Mouse (Mus musculus): ENCODE data around the gene Kcns1. TPM values are rescaled to one million over a fixed set of nuclear protein-coding genes. Genes with fewer than 3 reads are reported as not detected.

The Kcns1 gene
- polyA plus RNA-seq, 1 experiment from 2014 or later = 1.1 TPM

- WGBS = 94% methylated on average over 2 of the region's 2 CpGs
- no peak for ATAC-seq (ENCODE audit: low read depth)
- H3K36me3 ChIP-seq (ENCODE audit: control insufficient read depth, insufficient read depth, low read length) = 0 out of 2 replicates have a peak, but pooled peaks cover 3% of the 10 kb centered on the region
- no peaks in the 10 kb centered on the region for H3K27me3 ChIP-seq (ENCODE audit: control insufficient read depth, insufficient read depth, low read length)
- no peak overlapping the region for H3K9ac ChIP-seq (replicated peaks; ENCODE audit: low read depth, low read length)
- H3K4me2 ChIP-seq (ENCODE audit: low read depth, low read length) = no peak overlapping the region
- H3K4me1 ChIP-seq (ENCODE audit: control insufficient read depth, insufficient read depth, low read length) = no peaks in the 10 kb centered on the region
- H3K4me3 ChIP-seq (ENCODE audit: low read depth, low read length) = no peak overlapping the region
- H3K27ac ChIP-seq (ENCODE audit: low read depth, low read length) = no peak overlapping the region
- H3K9me3 ChIP-seq (ENCODE audit: control insufficient read depth, low read length) = no peaks in the 10 kb centered on the region
These were observed 12.1 kb downstream of the Kcns1 start for GRCm38 (mm10) chr2:164158838-164159237.

GRCm38 (mm10) chr2:164156158-164156557 lies 14.8 kb downstream of the Kcns1 start:
- H3K4me1 ChIP-seq (ENCODE audit: control insufficient read depth, insufficient read depth, low read length) = no peaks in the 10 kb centered on the region
- 93% methylated on average over 7 of the region's 7 CpGs for WGBS
- H3K36me3 ChIP-seq (ENCODE audit: control insufficient read depth, insufficient read depth, low read length) = peaks cover 26% of the 10 kb centered on the region; the same call in 1 of the 2 replicates
- no peaks in the 10 kb centered on the region for H3K9me3 ChIP-seq (ENCODE audit: control insufficient read depth, low read length)
- H3K27ac ChIP-seq (ENCODE audit: low read depth, low read length) = no peak overlapping the region
- no peak overlapping the region for H3K4me2 ChIP-seq (ENCODE audit: low read depth, low read length)
- no peak overlapping the region for H3K4me3 ChIP-seq (ENCODE audit: low read depth, low read length)
- H3K27me3 ChIP-seq (ENCODE audit: control insufficient read depth, insufficient read depth, low read length) = no peaks in the 10 kb centered on the region
- ATAC-seq (ENCODE audit: low read depth) = no peak
- no peak overlapping the region for H3K9ac ChIP-seq (replicated peaks; ENCODE audit: low read depth, low read length)

- Histone ChIP-seq H3K9ac (replicated peaks; ENCODE audit: low read depth, low read length) (no peak overlapping the region), H3K4me1 (ENCODE audit: control insufficient read depth, insufficient read depth, low read length) (0 out of 2 replicates have a peak, but pooled peaks cover 3% of the 10 kb centered on the region), H3K36me3 (ENCODE audit: control insufficient read depth, insufficient read depth, low read length) (peaks cover 26% of the 10 kb centered on the region; the same call in 1 of the 2 replicates), H3K4me3 (ENCODE audit: low read depth, low read length) (no peak overlapping the region), H3K9me3 (ENCODE audit: control insufficient read depth, low read length) (no peaks in the 10 kb centered on the region), H3K27ac (ENCODE audit: low read depth, low read length) (no peak overlapping the region), H3K4me2 (ENCODE audit: low read depth, low read length) (no peak overlapping the region), H3K27me3 (ENCODE audit: control insufficient read depth, insufficient read depth, low read length) (no peaks in the 10 kb centered on the region)
- 94% methylated on average over 10 of the region's 10 CpGs for WGBS
- ATAC-seq (ENCODE audit: low read depth) = no peak
These were observed 16.9 kb downstream of the Kcns1 start for GRCm38 (mm10) chr2:164154007-164154406.

GRCm38 (mm10) chr2:164152341-164152740 lies 18.6 kb downstream of the Kcns1 start:
- Histone ChIP-seq H3K4me1 (ENCODE audit: control insufficient read depth, insufficient read depth, low read length) (0 out of 2 replicates have a peak, but pooled peaks cover 3% of the 10 kb centered on the region), H3K9me3 (ENCODE audit: control insufficient read depth, low read length) (no peaks in the 10 kb centered on the region), H3K9ac (replicated peaks; ENCODE audit: low read depth, low read length) (no peak overlapping the region), H3K27ac (ENCODE audit: low read depth, low read length) (no peak overlapping the region), H3K36me3 (ENCODE audit: control insufficient read depth, insufficient read depth, low read length) (peaks cover 26% of the 10 kb centered on the region; the same call in 1 of the 2 replicates), H3K27me3 (ENCODE audit: control insufficient read depth, insufficient read depth, low read length) (no peaks in the 10 kb centered on the region), H3K4me3 (ENCODE audit: low read depth, low read length) (no peak overlapping the region), H3K4me2 (ENCODE audit: low read depth, low read length) (no peak overlapping the region)
- WGBS = 95% methylated on average over 11 of the region's 11 CpGs
- no peak for ATAC-seq (ENCODE audit: low read depth)

GRCm38 (mm10) chr2:164150086-164150760 lies 20.7 kb downstream of the Kcns1 start:
- Histone ChIP-seq H3K27me3 (ENCODE audit: control insufficient read depth, insufficient read depth, low read length) (no peaks in the 10 kb centered on the region), H3K4me3 (ENCODE audit: low read depth, low read length) (no peak overlapping the region), H3K9me3 (ENCODE audit: control insufficient read depth, low read length) (no peaks in the 10 kb centered on the region), H3K4me1 (ENCODE audit: control insufficient read depth, insufficient read depth, low read length) (0 out of 2 replicates have a peak, but pooled peaks cover 3% of the 10 kb centered on the region), H3K4me2 (ENCODE audit: low read depth, low read length) (no peak overlapping the region), H3K36me3 (ENCODE audit: control insufficient read depth, insufficient read depth, low read length) (peaks cover 26% of the 10 kb centered on the region; the same call in 1 of the 2 replicates), H3K27ac (ENCODE audit: low read depth, low read length) (no peak overlapping the region), H3K9ac (replicated peaks; ENCODE audit: low read depth, low read length) (no peak overlapping the region)
- peak; percentile 54; the same call in 1 of the 2 replicates for ATAC-seq (ENCODE audit: low read depth)
- WGBS = 28% methylated on average over 14 of the region's 14 CpGs

GRCm38 (mm10) chr2:164146556-164146955 lies 24.4 kb downstream of the Kcns1 start:
- WGBS = 97% methylated on average over 12 of the region's 12 CpGs
- ATAC-seq (ENCODE audit: low read depth) = no peak
- Histone ChIP-seq H3K9ac (replicated peaks; ENCODE audit: low read depth, low read length) (no peak overlapping the region), H3K9me3 (ENCODE audit: control insufficient read depth, low read length) (no peaks in the 10 kb centered on the region), H3K4me1 (ENCODE audit: control insufficient read depth, insufficient read depth, low read length) (peaks cover 11% of the 10 kb centered on the region; the same call in 1 of the 2 replicates), H3K4me3 (ENCODE audit: low read depth, low read length) (no peak overlapping the region), H3K27ac (ENCODE audit: low read depth, low read length) (no peak overlapping the region), H3K36me3 (ENCODE audit: control insufficient read depth, insufficient read depth, low read length) (peaks cover 3% of the 10 kb centered on the region; the same call in 1 of the 2 replicates), H3K4me2 (ENCODE audit: low read depth, low read length) (no peak overlapping the region), H3K27me3 (ENCODE audit: control insufficient read depth, insufficient read depth, low read length) (no peaks in the 10 kb centered on the region)

GRCm38 (mm10) chr2:164144541-164144940 lies 26.4 kb downstream of the Kcns1 start:
- Histone ChIP-seq H3K27me3 (ENCODE audit: control insufficient read depth, insufficient read depth, low read length) (no peaks in the 10 kb centered on the region), H3K36me3 (ENCODE audit: control insufficient read depth, insufficient read depth, low read length) (no peaks in the 10 kb centered on the region), H3K4me1 (ENCODE audit: control insufficient read depth, insufficient read depth, low read length) (peaks cover 8% of the 10 kb centered on the region; the same call in 1 of the 2 replicates), H3K4me2 (ENCODE audit: low read depth, low read length) (no peak overlapping the region), H3K9ac (replicated peaks; ENCODE audit: low read depth, low read length) (no peak overlapping the region), H3K9me3 (ENCODE audit: control insufficient read depth, low read length) (no peaks in the 10 kb centered on the region), H3K27ac (ENCODE audit: low read depth, low read length) (no peak overlapping the region), H3K4me3 (ENCODE audit: low read depth, low read length) (no peak overlapping the region)
- 89% methylated on average over 10 of the region's 10 CpGs for WGBS
- no peak for ATAC-seq (ENCODE audit: low read depth)

- ATAC-seq (ENCODE audit: low read depth) = no peak
- H3K4me2 ChIP-seq (ENCODE audit: low read depth, low read length) = no peak overlapping the region
- H3K27me3 ChIP-seq (ENCODE audit: control insufficient read depth, insufficient read depth, low read length) = no peaks in the 10 kb centered on the region
- H3K4me3 ChIP-seq (ENCODE audit: low read depth, low read length) = no peak overlapping the region
- H3K27ac ChIP-seq (ENCODE audit: low read depth, low read length) = no peak overlapping the region
- no peak overlapping the region for H3K9ac ChIP-seq (replicated peaks; ENCODE audit: low read depth, low read length)
- peaks cover 8% of the 10 kb centered on the region; the same call in 1 of the 2 replicates for H3K4me1 ChIP-seq (ENCODE audit: control insufficient read depth, insufficient read depth, low read length)
- 43% methylated on average over 6 of the region's 6 CpGs for WGBS
- H3K36me3 ChIP-seq (ENCODE audit: control insufficient read depth, insufficient read depth, low read length) = no peaks in the 10 kb centered on the region
- H3K9me3 ChIP-seq (ENCODE audit: control insufficient read depth, low read length) = no peaks in the 10 kb centered on the region
These were observed 26.9 kb downstream of the Kcns1 start for GRCm38 (mm10) chr2:164144025-164144424.

GRCm38 (mm10) chr2:164142021-164142420 lies 28.9 kb downstream of the Kcns1 start:
- Histone ChIP-seq H3K27ac (ENCODE audit: low read depth, low read length) (no peak overlapping the region), H3K4me1 (ENCODE audit: control insufficient read depth, insufficient read depth, low read length) (peaks cover 10% of the 10 kb centered on the region; the same call in 1 of the 2 replicates), H3K36me3 (ENCODE audit: control insufficient read depth, insufficient read depth, low read length) (no peaks in the 10 kb centered on the region), H3K4me3 (ENCODE audit: low read depth, low read length) (no peak overlapping the region), H3K9me3 (ENCODE audit: control insufficient read depth, low read length) (no peaks in the 10 kb centered on the region), H3K4me2 (ENCODE audit: low read depth, low read length) (no peak overlapping the region), H3K9ac (replicated peaks; ENCODE audit: low read depth, low read length) (no peak overlapping the region), H3K27me3 (ENCODE audit: control insufficient read depth, insufficient read depth, low read length) (no peaks in the 10 kb centered on the region)
- WGBS = 50% methylated on average over 10 of the region's 10 CpGs
- no peak for ATAC-seq (ENCODE audit: low read depth)

All from neural tube, embryonic 14.5 days (tissue).